Mouse (Mus musculus) ovary, postnatal 10 days (tissue): ENCODE measurements around the gene Cpe.
"Not testable (repeated sequence)": the region's sequence is repeated elsewhere in the genome, so short reads cannot be mapped to it uniquely, and the experiment has no call there.

Experiments used
- DNase-seq: peaks from one replicate; pipeline ENCODE4 v3.0.0; 2022; ENCODE audit warnings: low spot score

Cpe gene

DNA sequence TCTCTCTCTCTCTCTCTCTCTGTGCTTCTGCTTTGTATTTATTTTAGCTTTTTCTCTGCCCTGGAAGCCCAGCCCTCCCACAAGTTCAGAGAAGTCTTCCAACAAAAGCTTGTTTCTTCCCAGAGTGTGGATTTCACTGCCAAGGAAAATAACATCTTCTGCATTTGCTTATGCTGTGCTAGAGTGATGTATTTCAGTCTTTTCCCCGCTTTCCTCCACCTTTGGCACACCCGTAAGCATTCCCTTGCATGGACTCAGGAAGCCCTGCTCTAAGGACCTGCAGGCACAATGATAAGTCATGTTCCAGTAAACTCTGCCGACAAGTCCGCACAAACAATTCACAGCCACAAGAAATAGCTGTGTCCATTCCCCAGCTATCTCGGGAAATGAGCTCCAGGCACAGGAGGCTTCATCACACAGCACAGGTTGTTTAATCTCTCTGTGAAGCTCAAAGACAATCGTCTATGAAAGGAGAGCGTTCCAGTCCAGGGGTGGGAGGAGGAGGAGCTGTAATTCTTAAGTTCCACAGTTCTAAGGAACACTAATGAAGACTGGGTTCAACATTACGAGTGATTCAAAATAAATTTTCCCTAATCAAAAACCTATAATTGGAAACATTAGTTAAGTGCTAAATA, 17.8 kb downstream of the Cpe start:
- DNase-seq: no peak

DNA sequence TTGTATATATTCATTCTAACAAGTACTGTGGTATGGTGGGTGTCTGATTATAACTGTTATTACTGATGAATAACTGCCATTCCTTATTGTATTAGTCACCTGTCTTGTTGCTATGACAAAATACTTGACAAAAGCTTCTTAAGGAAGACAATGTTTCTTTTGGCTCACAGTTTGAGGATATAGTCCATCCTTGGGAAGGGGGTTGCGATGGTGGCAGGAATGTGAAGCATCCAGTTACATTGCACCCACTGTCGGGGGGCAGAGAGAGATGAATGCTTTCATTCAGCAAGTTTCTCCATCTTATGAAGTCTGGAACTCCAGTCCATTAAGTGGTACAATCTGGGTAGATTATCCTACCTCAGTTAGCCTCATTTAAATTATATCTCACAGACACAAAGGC, 19.9 kb downstream of the Cpe start:
- no peak for DNase-seq

DNA sequence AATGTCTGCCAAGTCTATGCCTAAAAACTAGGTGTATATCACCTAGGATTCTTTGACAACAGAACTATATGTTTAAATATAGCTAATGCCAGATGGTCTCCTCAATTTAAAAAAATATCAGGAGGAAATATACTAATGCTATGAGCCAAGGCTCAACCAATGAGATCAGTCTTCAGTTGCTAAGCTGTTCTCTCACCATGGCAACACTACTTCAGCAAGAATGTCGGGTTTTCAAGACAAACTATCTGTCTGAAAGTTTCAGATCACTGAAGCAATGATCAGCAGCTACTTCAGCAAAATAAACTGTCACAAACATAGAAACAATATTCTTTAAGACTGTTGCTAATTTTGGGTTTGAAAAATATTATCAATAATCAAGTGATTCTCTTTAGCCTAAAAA, 20.9 kb downstream of the Cpe start:
- no peak for DNase-seq

DNA sequence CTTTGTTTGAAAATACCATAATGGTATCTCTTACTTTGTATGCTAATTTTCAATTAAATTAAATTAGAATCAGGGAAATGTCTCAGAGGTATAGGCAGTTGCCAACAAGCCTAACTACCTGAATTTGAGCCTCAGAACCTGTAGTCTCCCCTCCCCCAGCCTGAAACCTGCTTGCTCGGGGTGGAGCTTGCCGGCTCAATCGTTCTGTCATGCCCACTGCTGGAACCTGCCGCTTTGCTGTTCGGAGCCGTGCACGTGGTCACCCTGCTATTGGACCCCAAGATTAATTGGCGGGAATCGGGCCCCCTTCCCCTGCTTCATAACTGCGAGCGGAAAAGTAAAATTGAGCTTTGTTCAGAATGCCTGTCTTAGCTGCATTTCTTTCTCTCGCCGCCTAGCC, 26.5 kb downstream of the Cpe start:
- DNase-seq: not testable (repeated sequence)

DNA sequence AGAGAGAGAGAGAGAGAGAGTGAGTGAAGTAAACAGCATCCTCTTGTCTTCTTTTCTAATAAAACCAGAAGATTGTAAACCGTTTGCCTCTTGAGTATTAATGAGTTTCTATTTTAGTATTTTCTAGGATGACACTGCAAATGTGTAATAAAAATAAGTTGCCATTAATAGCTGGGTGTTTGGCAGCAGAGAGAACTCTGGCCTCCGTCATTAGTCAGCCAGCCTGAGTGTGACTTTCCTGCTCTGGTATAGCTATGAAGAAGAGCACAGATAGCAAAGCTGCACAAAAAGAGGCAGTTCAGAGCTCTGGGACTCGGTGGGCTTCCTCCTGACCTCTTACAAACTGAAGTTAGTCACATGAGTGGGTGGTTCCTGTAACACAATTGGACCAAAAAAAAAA, 27.3 kb downstream of the Cpe start:
- no peak for DNase-seq

DNA sequence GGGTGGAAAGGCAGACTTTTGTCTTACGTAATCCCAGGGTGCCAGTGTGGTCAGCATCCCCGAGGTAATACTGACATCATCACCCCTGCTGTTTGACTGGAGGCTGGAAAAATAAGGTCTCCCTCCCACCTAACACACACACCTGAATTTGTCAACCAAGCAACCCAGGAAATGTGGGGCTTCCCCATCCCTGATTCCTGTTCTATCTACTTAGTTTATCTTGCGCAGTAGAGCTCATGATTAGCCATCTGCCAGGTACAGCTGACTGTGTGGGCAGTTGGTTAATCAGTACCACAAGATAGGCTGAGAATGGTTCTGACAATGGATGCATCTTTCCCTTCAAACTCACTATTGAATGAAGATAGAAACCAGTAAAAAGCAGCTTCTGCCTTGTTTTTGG, 28.0 kb downstream of the Cpe start:
- DNase-seq: no peak

DNA sequence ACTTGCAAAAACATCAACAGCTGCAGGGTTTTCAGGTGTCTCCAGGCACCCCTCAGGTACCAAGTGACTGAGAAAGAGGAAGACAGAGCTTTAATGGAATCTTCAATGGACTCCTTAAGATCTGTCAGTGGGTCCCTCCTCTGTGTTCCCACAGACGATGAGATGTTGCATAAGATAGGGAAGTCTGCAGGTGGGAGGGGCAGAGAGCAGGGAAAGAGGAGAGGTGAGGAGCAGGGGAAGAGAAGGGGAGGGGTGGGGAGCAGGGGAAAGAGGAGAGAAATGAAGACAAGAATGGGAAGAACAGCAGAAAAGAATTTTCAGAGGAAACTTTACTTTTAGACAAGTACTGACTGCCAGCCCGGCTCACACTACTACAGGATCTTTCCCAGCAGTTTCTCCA, 28.5 kb downstream of the Cpe start:
- DNase-seq: no peak

DNA sequence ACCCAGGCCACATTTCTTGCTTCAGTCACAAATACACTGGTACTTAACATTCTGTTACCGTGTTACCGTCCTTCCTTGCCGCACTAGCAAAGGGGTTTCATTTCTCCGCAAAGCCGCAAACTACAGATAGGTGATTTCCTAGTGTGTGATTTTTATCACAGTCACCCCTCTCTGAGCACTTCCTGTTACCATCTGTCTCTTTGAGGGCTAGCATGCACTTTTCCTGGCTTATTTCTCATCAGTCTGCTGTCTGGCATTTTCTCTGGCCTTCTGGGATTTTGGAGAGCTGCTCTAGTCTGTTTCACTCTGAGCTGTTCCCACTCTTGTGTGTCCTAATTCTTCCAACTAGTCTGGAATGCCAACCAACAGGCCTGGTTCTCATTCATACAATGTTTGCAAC, 33.8 kb downstream of the Cpe start:
- no peak for DNase-seq

DNA sequence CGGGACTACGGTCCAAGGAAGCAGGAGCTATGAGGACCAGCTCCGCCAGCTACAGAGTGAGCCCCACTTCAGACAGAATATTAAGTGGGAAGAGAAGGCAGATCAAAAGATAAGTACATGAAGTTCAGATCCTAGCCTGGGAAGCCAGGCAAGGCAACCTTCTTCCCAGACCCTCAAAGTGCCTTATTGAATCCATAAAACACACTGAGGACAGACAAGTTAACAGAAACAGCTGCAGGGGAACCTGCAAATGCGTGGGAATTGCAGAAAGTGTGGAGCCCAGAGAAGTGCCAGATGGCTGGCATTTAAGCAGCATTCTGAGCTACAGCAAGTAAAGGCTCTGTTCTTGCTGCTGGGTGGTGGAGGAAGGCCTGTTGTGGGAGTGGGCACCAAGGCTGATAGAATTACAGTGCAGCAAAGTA, 34.9 kb downstream of the Cpe start:
- DNase-seq: no peak

DNA sequence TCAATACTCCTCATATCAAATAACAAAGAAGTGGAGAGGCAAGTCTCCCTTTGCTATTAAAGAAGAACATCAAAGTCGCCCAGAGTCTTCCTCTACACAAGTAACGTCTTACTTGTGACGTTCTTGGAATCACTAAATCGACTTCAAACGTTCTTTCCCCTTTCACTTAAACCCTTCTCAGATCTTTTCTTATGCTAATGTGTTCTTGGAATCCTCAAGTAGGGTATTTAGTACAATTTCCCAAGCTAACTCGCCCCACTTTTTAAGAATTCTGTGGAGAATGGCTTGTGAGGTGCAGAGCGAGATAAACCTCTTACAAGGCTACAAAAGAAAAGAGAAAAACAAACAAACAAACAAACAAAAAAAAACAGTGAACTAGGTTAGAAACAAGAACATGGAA, 35.3 kb downstream of the Cpe start:
- no peak for DNase-seq

DNA sequence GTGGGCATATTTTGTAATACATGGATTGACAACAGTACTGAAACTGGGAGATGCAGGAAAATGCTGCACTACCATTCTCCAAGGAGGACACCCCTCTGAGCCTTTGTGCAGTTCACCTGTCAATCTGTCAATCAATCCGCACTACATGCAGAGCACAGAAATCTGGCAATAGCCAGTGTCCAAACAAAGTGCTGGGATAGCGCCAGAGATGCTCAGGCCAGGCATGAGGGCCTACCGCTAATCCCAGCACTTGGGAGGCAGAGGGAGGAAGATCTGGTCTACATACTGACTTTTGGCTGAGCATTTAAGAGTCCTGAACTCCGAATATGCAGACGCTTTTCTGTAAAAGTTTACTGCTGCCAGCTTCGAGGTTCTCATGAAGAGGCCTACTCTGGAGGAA, 37.0 kb downstream of the Cpe start:
- no peak for DNase-seq

DNA sequence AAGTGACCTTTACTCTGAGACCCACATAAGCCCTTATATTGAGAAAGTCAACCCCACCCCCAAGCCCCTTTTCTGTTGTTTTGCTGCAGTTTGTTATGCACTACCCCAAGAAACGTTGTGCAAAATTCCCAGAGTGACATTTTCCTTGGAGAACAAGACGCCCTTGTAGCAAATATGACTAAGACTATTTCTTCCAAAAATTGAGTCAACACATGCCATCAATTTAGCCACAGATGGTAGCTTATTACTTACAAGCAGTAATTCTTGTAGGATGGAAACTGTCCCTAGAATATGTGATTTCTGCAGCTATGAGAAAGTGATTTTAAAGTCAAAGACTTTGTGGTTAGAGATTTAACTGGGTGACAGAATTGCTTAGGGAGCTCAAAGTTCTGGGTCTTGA, 37.8 kb downstream of the Cpe start:
- DNase-seq: no peak

DNA sequence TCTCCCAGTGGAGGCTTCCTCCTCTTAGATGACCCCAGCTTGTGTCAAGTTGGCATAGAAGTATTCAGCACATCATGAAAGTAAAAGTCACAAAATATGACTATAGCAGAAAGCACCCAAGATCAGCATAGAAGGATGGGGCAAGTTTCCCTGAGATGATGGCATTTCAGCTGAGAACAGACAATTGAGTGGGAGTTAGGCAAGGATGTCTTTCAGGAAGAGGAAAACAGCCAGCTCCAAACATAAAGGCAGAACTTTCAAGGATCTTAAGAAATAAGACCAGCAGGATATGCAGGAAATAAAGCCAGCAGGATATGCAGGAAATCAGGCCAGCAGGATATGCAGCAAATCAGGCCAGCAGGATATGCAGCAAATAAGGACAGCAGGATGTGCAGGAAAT, 40.6 kb downstream of the Cpe start:
- no peak for DNase-seq

DNA sequence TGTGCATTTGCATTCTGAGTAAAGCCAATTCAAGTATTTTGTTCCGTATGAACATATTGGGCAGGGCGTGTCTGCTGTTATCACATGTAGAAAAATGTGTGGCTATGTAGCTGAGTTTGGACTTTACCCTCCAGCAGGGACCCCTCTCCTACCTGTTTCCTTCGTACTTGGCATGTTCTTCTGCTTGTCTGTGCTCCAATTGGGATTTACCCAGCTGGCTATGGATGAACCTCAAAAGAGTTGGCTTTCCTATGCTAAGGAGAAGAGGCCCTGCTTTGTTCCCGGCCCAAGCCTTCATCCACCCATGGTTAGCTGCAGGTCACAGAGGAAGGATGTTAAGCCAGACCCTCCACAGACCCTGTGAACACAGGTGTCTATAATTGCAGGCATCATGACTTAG, 44.8 kb downstream of the Cpe start:
- DNase-seq: no peak

DNA sequence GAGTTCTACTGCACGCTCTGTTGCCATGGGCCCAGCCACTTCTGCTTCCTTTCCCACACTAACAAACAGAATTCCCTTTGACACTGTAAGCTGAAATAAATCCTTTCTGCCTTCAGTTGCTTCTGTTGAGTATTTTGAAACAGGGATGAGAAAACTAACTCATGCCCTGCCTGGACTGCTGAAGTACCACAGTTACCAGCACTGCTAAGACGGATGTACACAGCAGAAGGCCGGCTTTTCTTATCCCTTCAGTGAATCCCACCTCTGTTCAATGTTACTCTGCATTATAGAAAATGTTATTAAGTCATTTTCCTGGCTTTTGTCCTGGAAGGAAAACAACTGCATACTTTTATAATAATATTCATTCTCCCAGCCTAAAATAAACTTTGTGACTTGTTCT, 45.7 kb downstream of the Cpe start:
- no peak for DNase-seq

DNA sequence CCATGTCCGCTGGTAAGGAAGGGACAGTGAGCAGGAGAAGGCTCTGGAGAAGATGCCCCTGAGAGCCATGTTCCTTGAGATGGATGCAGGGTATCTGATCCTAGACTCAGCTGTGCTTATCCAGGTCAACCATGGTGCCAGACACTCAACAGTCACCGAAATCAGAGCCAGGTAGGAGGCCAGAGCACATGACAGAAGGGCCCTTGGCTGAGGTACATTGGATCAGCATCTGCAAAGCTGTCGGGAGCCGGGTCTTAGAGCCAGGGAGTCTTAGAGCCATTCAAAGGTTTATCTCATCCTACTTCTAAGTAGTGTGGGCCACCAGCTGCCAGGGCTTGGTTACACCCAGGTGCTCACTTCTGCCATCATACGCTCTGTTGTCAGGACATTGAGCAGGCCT, 46.4 kb downstream of the Cpe start:
- DNase-seq: no peak

DNA sequence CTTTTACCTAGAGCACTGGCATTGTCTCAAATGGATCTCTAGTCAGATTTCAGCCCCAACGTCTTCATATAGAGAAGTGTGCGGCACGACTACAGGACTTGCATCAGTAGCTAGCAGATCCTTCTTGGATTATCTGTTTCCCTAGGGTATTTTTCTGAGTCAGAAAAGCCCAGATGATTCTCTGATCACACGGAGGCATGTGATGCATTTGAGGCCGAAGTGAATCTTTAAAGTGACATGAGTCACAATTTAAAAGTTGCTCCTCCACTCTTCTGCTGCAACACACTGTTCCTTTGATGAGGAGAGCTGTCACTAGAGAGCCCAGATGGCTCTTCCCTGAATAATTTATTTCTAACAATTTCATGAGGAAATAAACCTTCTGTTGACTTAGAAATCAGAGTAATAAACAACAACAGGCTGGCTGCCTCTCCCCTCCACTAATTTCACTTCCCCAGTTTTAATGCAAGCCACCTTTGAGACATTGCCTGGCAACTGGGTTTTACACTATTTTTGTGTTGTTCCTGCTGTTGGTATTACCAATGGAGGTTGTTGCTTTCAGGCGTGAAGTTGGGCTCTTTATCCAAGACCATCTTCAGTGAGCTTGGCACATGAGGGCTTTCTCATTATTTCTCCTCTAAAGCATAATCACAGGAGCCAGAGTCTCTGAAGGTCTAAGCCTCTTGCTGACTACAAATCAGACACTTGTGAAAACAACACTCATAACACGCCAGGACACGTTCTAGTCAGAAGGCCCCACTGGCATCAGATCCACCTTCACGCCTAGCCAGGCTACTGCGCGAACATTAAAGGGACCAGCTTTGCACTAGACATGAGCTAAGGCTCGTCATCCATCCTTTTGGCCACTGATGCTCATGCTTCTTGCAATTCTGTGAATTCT, 48.5 kb downstream of the Cpe start:
- no peak for DNase-seq

DNA sequence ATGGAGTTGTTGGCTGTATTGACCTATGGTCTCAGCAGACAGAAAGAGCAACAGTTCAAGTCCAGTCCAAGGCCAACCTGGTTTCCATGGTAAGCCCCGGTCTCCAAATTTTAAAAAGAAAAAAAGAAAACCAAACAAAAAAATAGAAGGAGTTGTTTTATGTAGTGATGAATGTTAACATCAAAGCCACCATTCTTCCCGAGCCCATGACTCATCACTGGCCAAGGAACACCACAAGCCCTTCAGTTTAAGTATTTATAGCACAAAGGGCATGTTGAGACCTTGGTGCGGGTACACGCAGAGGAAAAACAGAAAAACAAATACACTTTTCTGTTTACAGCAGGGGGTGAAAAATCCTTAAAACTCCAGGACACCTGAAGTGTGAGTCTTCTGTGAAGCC, 49.5 kb downstream of the Cpe start:
- DNase-seq: no peak

DNA sequence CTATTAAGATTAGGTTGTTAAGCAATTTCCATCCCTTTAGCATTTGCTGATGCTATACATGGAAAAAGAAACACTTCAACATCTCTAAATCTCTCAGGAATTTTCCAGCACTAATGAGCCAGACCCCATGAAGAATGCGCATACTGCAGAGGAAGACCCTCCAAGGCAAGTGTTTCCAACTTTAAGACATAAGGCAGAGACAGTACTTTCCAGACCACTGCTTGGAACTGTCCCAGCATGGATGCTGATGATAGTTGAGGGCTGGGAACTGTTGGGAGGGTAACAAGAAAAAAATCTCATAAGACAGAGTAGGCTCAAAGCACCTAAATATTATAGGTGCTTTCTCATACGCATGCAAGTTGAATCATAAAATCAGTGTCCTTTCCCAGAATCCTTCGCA, 50.1 kb downstream of the Cpe start:
- no peak for DNase-seq

DNA sequence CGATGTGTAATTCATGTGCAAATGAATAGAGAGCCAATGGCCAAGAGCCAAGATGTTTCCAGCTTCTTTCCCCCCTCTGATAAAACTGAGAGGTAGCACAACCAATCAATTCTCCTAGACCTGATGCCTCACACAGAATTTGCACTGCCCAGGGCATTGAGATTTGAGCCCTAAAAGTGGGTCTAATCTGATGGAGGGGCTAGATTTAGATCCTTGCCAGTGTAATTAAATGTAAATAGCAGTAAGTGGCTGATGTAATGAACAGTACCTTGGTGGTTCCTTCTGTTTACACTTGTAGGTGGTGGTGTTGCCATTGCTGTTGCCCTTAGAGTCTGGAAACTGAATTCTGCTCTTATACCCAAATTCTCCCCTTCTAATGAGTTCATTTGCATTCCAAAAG, 52.3 kb downstream of the Cpe start:
- no peak for DNase-seq

DNA sequence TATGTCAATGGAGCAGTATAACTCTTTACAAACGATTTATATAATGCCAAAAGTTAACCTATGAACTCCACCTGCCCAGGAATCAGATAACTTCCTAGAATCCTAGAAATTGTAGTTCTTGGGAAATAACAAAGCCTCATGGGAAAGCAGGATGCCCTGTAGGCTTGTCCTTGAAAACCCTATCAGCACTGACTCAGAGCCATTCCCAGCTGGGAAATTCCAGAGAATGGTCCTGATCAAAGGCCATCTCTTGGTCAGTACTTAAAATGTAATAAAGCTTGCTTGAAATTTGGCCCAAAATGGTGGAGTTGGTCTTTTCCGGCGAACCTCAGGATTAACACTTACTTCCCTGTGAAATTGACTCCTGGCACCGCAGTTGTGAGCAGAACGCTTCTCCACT, 53.2 kb downstream of the Cpe start:
- DNase-seq: no peak

DNA sequence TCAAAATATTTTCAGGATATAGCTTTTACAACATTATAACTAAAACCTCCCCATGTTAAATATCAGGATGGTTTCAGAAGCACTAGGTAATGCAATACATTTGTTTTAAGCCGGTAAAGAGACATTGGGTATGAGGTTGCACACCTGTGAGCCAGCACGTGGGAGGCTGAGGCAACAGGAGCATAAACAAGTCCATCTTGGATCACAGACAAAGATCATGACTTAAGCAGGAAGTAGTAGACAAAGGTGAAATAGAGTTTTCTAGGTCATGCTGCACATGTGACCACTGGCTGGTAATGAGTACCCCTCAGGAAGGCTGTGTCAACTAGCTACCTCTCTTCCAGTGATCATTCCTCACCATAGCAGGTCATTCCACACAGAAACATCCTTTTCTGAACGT, 58.0 kb downstream of the Cpe start:
- DNase-seq: no peak

DNA sequence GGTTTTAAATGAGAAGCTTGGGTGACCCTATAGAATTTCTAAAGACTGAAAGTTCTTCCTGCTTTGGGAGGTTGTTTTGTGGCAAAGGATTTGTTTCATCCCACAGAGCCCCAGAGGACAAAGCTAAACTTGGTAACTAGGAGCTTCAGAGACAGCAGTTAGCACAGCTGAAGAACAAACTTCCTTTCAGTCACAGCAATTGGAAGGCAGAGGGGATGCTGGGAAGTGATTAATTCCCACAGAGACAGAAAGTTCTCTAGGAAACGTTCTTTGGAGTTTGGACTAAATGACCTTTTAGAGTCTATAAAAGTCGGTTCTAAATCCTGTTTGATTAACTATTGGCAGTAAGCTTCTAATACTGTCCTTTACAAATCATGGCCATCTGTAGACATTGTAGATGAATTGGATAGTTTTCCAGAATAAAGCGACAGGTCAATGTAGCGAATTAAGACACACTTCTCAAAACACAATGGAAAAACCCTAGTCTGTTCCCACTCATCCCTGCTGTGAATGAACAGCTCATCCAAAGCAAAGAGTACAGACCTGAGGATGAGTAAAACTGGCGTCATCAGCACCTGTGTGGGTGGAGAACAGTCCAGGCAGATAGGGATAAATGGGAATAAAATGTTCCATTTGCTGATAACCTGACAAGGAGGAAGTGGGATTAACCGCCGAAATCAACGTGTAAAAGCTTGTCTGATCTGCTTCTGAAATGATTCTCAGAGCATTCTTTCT, 58.6 kb downstream of the Cpe start:
- no peak for DNase-seq
